Mouse (Mus musculus) CH12.LX (cell line): Measurements from ENCODE around the gene Chgb.

Source experiments
- CTCF ChIP-seq, 2 experiments: IDR thresholded peaks in 1 of 2; conservative IDR thresholded peaks in 1 of 2; 2 replicates each; pipeline ENCODE4 v1.5.1; 2011 to 2012; ENCODE audit warnings: low read depth in 2 of 2, low read length in 2 of 2, improper control_type of control experiment in 1 of 2, inconsistent platforms in 1 of 2, mild to moderate bottlenecking in 1 of 2, moderate library complexity in 1 of 2
- EP300 ChIP-seq: IDR thresholded peaks from 2 replicates; pipeline ENCODE4 v1.6.1; 2011; ENCODE audit warnings: low read length, improper control_type of control experiment
- TBP ChIP-seq: conservative IDR thresholded peaks from 2 replicates; pipeline ENCODE4 v1.6.1; 2011; ENCODE audit warnings: low read depth, low read length, improper control_type of control experiment

GRCm38 (mm10) chr2:132757911-132758310 is 23.2 kb upstream of the Chgb start:
- TF ChIP-seq CTCF (conservative IDR thresholded peaks at IDR 0.05 in 1 of 2, IDR thresholded peaks at IDR 0.05 in 1 of 2; ENCODE audit: low read depth in 2 of 2, low read length in 2 of 2) (no peak), TBP (no peak), EP300 (no peak)
